Mouse (Mus musculus) megakaryocyte-erythroid progenitor cell, adult 5-6 weeks (primary cell): ENCODE measurements around the gene Adrb1. TPM values are rescaled to one million over a fixed set of nuclear protein-coding genes. Genes with fewer than 3 reads are reported as not detected.

Source experiments
- ATAC-seq: replicated peaks from 2 replicates; pipeline ENCODE4 v1.8.0; 2016; ENCODE audit warnings: mild to moderate bottlenecking, inconsistent platforms; ENCODE audit not compliant: severe bottlenecking, poor library complexity, low FRiP score, low TSS enrichment
- total RNA-seq, 2 experiments: library from RNA; stranded (forward) in 1 of 2; stranded (reverse) in 1 of 2; fragments of 200-1000, 215-1000 nt in 1 of 2; fragments of >200 nt in 1 of 2; fragmentation: Nextera tagmentation in 1 of 2; gene quantifications; 2 replicates each; pipeline ENCODE4 v1.2.3; 2014 to 2017

Gene Adrb1
- total RNA-seq (2014; fragmentation: Nextera tagmentation): not detected in 2 replicates
- not detected in 2 replicates for total RNA-seq (2017)

DNA sequence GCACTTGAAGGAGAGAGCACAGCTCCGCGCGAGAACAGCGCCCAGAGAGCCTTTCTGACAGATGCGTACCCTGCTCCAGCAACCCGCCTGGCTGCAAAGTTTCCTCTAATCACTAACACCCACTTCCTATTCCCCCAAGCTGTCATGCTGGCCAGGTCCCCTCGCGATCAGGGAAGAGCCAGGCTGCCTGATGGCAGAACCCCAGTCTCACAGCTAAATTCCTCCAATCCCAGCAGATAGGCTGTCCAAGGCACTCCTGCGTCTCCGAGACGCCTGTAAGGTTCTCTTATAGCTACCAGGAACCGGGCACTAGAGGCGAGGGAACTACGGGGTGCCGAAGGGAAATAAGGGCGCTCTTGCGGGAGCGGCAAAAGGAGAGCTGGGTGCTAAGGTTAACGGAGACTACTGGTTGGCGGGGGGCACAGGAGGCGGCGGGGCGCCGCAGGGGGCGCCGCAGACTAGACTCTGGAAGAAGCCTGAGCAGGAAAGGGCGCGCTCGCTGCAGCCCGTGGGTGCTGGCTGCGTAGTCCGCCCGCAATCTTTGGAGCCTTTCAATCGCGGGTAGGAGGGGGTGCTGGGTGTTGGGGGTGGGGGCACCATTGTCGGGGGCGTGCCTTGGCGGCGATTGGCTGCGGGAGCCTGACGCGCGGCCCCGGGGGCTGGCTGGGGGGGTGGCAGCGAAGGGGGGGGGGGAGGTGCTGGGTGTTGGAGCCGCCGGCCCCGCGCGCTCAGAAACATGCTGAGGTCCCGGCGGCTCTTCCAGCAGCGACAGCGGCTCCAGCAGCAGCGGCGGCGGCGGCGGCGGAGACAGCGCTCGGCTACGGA is at the start of gene Adrb1:
Adrb1 (plus strand) TSS at position 813 of the 825 bp plus-strand sequence.
- 0 out of 2 replicates have a peak, but pooled peaks have one; percentile 26 for ATAC-seq

DNA sequence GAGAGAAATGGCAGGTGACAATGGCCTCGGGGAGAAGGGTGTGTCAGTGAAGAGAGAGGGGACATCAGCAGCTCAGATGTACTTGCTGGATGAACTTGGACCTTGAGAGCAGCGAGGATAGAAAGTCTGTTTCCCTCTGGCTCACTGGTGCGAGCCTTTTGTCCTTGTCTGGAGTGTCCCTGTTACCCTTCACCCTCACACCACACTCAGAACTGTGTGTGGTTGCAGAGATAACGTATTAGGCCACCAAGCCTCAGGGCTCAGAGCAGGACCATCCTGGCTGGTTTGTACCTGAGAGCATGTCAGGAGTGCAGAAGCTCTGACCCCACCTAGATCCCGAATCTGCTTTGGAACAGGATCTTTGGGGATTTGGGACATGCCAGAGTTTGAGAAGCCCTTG is 46.3 kb upstream of the Adrb1 start:
- ATAC-seq: no peak

DNA sequence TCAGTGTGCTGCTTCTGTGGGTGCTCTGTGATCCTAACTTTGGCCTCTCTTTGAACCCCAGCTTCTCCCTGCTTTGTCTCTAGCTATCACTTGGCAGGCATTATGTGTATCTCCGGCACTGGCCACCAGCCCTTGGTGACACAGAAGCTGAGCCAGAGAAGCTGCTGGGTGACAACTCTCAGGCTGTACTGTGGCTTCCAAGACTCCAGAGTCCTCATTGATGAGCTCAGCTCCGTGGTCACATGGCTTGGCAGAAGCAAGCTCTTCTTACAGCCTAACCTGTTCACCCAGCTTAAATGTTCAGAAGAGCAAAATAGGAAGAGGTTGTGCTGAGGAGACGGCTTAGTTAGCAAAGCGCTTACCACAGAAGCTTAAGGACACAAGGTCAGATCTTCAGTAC is 45.5 kb upstream of the Adrb1 start:
- ATAC-seq: no peak

DNA sequence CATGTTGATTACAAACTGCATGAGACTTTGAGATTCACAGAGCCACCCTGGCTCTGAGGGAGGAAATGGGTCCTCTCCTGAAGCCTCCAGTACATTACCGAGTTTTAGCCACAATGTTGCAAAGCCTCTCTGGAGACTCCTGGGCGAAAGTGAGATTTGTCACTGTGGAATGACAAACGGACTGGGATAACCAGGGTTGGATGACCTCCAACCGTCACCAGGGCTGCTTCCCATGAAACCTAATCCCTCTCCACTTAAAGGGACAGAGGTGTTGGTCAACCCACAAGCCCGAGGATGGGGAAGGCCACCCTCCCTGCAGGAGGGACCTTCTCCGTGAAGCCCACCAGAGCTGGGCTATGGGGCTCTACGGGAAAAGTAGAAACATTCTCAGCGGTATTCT is 44.4 kb upstream of the Adrb1 start:
- no peak for ATAC-seq

DNA sequence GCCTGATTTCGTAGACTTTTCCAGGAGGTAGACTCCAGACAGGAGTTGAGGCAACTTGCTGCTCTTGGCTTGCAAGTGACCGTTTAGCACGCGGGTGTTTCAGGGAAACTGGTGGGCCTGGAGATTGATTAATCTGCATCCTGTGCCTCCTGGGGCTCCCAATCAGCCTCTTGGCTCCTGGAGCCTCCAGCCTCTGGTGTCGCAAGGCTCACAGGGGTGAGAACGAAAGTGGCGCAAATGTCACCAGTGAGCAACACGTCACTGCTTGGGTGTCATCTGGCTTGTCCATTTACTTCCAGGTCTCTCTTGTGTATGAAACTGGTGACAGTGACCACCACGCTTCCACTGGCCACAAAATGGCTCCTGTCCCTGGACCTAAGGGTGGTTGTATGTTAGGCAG is 43.5 kb upstream of the Adrb1 start:
- ATAC-seq: no peak

DNA sequence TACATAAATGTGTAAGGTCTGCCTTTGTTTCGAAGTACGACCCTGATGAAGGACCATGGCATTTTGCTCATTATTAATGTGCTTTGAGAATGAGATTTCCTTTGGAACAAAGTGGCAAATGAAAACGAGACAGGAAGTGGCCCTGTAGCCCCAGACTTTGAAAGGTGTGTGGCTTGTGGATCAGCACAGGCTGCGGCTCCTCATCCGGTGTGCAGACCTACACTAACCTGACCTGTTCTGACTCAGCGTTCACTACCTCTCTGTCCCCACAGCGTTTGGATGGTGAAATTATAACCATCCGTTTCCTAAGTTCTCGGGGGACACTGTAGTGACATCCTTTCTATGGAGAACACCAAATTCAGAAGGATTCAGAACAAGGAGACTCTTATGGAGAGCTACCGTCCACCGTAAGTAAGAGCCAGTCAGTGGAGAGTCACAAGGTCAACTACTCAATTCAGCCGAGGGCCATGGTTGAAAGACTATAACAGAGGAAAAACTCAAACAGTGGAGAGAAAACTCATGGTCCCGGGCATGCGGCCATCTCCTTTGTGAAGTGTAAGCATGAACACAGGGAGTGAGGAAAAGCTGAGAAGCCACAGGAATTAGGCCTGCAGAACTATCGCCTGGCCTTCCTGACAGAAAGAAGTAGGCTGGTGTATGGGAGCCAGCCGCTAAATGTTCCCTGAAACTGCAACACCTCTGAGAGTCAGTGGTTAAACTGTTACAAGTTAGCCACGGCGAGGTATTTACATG is 42.6 kb upstream of the Adrb1 start:
- ATAC-seq: no peak

DNA sequence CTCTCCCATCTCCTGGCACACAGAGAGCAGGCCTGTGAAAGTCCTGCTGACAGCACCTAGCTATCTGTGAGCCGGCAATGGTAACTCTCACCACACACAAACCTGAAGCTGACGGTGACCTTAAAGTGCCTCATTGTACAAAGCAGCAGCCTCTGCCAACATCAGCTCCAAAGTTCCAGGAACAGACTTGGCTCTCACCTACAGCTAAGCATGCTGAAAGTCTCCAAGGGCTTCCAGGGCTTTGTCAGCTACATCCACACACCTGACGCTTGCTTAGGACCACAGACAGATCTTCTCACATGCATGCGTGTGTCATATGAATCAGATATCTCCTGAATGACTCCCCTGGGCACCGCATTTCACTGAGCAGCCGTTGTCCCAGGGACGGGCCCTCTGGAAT is 42.0 kb upstream of the Adrb1 start:
- no peak for ATAC-seq

DNA sequence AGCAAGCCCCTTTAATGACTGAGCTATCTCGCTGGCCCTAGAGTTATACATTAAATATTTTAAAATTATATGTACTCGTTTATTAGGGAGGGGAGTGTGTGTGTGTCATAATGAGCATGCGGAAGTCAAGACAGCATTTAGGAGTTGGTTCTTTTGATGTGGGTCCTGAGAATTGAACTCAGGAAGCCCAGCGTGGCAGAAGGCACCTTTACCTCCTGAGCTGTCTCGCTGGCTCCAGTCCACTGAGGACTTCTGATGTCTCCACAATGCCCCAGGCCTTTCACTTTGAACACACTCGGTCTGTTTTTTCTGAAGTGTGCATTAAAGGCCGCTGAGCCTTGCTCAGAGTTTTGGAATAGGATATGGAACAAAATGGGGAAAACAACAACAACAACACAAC is 39.7 kb upstream of the Adrb1 start:
- no peak for ATAC-seq

DNA sequence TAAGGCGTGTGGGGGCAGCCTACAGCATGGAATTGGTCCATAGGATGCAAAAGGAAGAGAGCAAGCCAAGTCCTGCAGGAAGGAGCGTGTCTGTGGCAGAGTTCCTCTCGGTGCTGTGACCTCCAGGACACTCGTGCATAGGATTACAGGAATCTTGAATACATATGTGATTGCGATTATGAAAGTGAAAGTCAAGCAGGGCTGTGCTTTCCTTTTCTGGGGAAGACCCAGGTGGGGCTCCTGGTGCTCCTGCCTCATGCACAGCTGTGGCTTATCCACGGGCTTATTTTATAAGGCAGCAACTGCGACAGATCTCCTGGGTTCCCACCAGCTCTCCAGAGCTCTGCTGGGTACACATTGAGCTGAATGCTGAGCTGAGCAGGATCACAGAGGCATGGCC is 39.2 kb upstream of the Adrb1 start:
- no peak for ATAC-seq

DNA sequence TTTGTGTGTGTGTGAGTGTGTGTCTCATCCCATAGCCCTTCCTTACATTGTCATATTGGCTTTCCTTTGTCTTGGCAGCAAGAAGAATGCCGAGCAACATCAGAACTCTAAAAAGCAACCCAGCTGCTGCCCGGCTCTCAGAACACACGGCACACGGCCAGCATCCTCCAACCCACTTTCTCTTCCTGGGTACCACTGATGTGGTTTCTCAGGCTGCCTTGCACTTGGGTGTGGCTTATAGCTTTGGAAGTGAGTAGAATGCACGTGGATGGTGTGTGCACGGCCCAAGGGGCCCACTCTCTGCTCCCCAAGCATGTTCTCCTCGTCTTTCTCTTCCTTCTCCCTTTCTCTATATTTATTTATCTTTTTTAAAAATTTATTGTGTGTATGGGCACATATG is 36.5 kb upstream of the Adrb1 start:
- no peak for ATAC-seq

DNA sequence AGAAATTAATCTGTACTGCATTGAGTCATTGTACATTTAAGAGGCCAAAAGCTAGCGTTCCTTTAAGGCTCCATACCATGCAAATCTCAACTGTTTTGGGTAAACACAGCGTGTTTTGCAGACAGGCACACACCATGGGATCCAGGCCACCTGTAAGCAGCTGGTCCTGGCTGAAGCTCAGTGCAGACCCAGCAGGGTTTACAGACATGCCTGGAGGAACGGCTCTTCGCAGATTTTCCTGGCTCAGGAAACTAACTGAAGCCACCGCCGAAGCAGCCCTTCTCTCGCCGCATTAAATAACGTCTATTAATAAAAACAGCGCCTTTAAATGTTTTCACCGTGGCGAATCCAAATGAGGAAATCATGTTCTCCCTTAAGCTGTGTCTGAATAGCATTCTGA is 35.8 kb upstream of the Adrb1 start:
- no peak for ATAC-seq

DNA sequence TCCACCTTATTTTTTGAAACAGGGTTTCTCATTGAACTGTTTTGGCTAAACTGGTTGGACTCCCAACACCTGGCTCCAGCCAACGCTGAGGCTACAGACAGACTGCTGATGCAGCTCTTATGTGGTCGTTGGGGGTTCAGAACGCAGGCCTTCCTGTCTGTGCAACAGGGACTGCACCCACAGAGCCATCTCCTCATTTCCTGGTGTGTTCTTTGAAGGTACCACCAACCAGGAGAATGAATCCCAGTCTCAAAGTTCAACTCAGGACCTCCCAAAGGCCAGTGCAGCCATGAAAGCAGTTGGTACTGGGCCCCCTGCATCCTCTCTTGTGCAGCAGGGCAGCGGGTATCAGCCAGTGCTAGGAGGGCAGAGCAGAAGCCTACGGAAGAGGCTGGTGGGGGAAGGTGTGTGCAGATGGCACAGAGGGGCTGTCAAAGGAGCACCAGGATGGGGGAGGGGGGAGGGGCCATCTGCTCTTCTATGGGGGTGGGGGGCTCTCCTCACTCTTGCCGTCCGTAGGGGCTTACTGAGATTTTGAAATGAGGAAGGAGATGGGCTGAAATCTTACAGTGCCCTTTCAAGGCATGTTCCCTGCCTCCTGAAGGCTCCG is 34.9 kb upstream of the Adrb1 start:
- no peak for ATAC-seq

DNA sequence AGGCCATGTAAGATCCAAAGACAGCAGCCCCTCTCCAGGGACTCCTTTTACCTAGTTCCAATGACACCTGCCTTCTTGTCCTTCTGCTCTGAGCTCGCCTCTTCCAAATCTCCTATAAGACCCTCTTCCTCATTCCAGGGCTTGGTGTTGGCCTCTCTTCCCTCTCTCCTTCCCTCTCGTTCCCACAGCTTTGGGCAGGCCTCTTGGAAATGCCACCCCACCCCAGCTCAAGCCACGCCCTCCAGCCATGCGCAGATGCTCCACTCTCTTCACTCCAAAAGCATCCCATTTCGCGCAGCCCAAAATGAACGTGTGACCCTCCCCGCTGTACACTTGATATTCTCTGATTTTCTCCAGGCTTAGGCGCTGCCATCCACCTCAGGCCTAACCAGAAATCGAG is 34.3 kb upstream of the Adrb1 start:
- ATAC-seq: no peak

DNA sequence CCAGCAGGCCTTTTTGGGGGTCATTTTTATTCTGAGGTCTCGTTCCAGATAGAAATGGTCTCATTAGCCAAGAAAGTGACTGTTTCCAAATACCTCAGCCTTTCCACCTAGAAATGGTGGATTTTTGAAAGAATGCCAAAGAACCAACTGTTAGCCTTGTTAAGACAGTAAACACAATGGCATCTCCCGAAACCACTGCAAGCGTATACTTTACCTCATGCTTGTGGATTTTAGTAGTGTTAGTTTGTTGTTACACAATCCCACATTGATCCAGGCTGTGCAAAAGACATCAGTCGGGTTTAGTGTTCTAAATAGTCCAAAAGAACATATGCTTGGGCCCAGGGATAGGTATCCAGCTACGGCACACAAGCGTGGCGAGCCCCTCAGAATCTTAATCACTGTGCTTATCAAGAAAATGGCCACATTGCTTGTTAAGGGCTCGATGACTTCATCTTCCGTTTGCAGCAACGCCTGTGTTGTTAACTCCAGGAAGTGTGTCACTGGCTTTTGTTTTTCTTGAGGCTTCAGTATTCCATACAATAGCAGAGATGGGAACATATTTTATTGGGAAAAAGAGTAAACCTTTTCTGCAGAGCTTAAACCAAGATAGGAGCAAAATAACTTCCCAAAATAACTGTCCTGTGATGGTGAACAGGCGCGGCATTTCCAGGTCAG is 33.2 kb upstream of the Adrb1 start:
- no peak for ATAC-seq

DNA sequence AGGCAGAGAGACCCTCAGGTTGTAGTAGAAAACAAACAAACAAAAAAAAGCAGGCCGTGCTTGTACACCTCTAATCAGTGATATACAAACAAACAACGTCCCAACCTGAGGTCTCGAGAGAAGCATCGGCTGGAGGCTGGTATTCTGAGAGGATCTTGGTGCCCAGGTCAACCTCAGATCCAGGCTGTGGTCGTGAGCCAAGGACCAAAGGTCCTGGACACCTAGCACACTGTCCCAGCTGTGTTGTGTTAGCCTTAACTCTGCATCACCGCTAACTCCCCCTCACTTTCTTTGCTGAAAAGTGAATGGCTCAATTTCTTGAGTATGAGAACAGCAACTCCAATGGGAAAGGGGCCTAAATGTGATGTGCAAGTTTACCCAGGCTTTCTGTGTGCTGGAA is 32.5 kb upstream of the Adrb1 start:
- ATAC-seq: no peak

DNA sequence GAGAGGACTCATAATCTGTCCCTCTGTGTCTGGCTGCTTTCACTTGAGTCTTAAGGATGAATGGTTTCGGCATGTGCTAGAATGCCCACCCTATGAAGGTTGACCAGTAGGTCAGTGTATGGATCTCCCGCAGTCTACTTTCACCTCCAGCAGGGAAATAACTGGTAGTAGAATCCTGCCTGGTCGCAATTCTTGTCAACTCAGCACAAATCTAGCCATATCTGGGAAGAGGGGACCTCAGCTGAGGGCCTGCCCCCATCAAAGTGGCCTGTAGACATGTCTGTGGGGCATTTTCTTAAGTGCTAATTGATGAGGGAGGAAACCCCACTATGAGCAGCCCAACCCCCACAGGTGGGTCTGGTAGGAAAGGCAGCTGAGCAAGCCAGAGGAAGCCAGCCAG is 30.9 kb upstream of the Adrb1 start:
- no peak for ATAC-seq

DNA sequence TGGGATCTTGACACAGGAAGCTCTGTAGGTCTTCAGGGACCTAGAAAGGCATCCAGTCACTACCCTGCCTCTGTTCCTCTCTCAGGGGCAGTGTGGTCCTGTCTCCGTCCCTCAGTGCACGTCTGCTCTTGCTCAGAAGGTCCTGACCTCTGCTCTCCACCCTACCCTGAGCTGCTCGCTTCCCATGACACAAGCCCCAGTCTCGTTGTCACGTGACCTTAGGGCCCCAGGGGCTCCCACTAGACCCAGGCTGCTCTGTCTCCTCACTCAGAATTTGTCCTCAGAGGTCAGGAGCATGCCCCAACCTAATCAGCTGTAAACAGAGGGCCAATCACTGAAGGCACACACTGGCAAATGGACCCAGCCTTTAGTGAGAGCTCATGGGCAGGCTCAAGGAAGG is 29.5 kb upstream of the Adrb1 start:
- no peak for ATAC-seq

DNA sequence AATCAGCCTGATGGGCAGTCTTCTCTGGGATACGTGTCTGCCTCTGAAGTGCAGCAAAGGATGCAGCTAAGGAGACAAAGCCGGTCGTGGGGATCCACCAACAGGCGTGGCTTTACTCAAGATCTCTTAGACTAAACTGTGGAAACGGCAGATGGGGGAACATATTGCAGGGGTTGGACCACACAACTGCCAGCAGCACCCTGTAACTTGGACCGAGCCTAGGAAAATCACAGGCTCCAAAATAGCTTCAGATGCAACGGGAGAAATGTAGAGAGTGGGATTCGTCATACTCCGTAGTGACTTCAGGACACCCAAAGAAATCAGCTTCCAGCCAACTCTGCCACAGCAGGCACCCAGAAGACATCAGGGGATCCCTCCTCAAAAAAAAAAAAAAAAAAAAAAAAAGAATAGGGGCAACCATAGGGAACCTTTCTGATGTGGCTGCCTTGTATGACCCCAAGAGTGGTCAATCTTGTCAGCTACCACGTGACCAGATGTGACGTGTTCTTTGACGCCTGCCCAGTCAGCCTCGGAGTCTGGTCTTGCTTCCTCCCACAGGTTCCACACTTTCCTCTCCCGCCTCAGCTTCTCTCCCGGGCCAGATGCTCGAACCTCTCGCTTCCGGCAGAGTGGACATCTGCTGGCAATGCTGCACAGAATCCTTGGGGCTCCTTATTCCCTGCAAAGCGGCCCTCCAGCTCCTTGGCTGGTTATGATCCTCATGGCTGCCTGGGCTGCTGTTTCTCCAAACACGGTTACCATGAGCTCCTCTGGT is 24.4 kb upstream of the Adrb1 start:
- ATAC-seq: no peak

DNA sequence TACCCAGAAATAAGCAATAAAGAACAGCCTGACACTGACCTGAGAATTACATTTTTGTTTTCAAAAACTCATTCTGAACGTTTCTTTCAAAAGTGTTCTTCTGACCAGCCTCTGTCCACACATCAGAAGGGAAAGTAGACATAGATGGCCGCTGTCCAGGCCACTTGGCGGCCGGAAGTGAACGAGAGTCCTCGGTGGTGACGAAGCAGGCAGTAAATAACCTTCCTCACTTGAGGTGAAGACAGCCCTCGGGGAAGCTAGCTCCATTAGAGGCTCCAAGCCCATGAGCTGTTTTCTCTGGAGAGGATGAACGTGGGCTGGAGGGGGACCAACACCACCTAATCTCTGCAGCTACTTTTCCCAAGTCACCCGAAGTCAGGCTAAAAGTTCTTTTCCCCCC is 21.2 kb upstream of the Adrb1 start:
- no peak for ATAC-seq
